Comparison of ENCODE assay signal across 9 mouse cellular contexts in the genomic region with DNA sequence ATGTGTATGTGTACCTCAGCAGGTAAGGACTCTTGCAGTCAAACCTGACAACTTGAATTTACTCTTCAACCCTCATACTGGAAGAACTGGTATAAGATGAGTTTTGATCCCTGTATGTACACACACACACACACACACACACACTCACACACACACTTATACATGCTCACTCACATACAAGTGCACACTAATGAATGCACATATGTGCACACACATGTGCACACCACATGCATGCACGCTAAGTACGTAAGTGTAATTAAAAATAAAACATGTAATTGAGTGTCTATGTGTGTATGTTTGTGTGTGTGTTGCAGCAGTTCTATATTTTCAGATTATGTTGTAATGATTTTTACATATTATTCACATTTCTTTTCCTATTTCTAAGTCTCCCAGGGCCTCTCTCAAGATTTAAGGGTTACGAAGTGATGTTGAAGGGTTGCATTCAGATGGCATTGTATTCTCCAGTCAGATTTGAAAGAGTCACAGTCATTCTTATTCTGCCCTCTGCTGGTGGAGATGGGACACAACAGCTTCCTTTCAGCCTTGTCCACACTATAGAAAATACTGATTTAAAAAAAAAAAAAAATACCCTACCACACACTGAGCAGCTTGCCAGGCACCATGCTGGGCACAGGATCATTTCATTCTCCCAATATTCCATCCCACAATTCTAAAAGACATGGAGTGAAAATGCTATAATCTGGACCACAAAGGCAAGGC.
A peak's percentile ranks its signal among the peaks of the same experiment; 100 is the strongest.
DNase-seq lines count a peak whose midpoint lies in the region; ATAC-seq and TF ChIP-seq lines count a peak whose summit lies in the region.
"Had no signal": no experiment of that assay in that cellular context is flagged by ENCODE, and none has a peak within 500 bp of the region (broad histone marks: within the 10 kb centered on the region; RNA-seq: fewer than 3 reads in every experiment).

No protein-coding gene starts in this region.

- H3K9me3 ChIP-seq in kidney, postnatal 0 days (replicated peaks; ENCODE audit: low read length): no peaks in the 10 kb centered on the region
- H3K9me3 ChIP-seq in midbrain, embryonic 15.5 days: no peaks in the 10 kb centered on the region
- H3K9me3 ChIP-seq: megakaryocyte, embryonic 14.5 days had no signal

- TF ChIP-seq CTCF in kidney, postnatal 0 days (IDR thresholded peaks at IDR 0.05; ENCODE audit: low read depth): peak; percentile 76

- no peaks in the 10 kb centered on the region for H3K4me1 ChIP-seq in kidney, postnatal 0 days (replicated peaks; ENCODE audit: insufficient read depth, low read length)
- no peaks in the 10 kb centered on the region for H3K4me1 ChIP-seq in midbrain, embryonic 15.5 days
- H3K4me1 ChIP-seq: megakaryocyte, embryonic 14.5 days had no signal

- no peak for DNase-seq in frontal cortex, postnatal 25 days (ENCODE audit: low spot score in 2 of 2)
- peak; percentile 62 to 63 for DNase-seq in right cerebral cortex, adult 2 months (ENCODE audit: low spot score in 2 of 2)
- DNase-seq in right cerebral cortex, postnatal 25 days: no peak
- peak; percentile 21 to 34 for DNase-seq in cerebellum, postnatal 36 days
- DNase-seq in kidney, postnatal 0 days (ENCODE audit: low spot score): peak; percentile 72

- ATAC-seq in frontal cortex, adult (ENCODE audit: low TSS enrichment): peak; percentile 74
- no peak for ATAC-seq in kidney, postnatal 0 days (replicated peaks; ENCODE audit: low FRiP score, low read depth)
- peak; percentile 67; the same call in 1 of the 2 replicates for ATAC-seq in midbrain, embryonic 15.5 days (replicated peaks)
- ATAC-seq in inflammation-experienced regulatory T-cells, adult 6 months: no peak

- WGBS in kidney, postnatal 0 days: 85% methylated on average over 3 of the region's 3 CpGs
- WGBS in midbrain, embryonic 15.5 days: 74% methylated on average over 3 of the region's 3 CpGs

- no peak overlapping the region for H3K9ac ChIP-seq in kidney, postnatal 0 days (ENCODE audit: low read depth, low read length)
- H3K9ac ChIP-seq in midbrain, embryonic 15.5 days: no peak overlapping the region

- no peak overlapping the region for H3K27ac ChIP-seq in kidney, postnatal 0 days
- no peak overlapping the region for H3K27ac ChIP-seq in midbrain, embryonic 15.5 days

- no peak overlapping the region for H3K4me3 ChIP-seq in kidney, postnatal 0 days (replicated peaks; ENCODE audit: low read depth, low read length)
- H3K4me3 ChIP-seq in midbrain, embryonic 15.5 days: no peak overlapping the region
- H3K4me3 ChIP-seq: megakaryocyte, embryonic 14.5 days had no signal

- H3K36me3 ChIP-seq in kidney, postnatal 0 days (ENCODE audit: insufficient read depth, low read length): no peaks in the 10 kb centered on the region
- no peaks in the 10 kb centered on the region for H3K36me3 ChIP-seq in midbrain, embryonic 15.5 days (replicated peaks)

- no peaks in the 10 kb centered on the region for H3K27me3 ChIP-seq in kidney, postnatal 0 days (ENCODE audit: insufficient read depth, low read length)
- no peaks in the 10 kb centered on the region for H3K27me3 ChIP-seq in midbrain, embryonic 15.5 days (replicated peaks)

- no peak overlapping the region for H3K4me2 ChIP-seq in kidney, postnatal 0 days (ENCODE audit: low read length)
- H3K4me2 ChIP-seq in midbrain, embryonic 15.5 days: no peak overlapping the region

Comparison
In these comparisons a context has a peak if more than half of its experiments do, and no peak if none do; other contexts are left out.
1. DNase-seq: peak in right cerebral cortex, adult 2 months (2 of 2), cerebellum, postnatal 36 days (2 of 2) and kidney, postnatal 0 days (single experiment); none in frontal cortex, postnatal 25 days (0 of 2) and right cerebral cortex, postnatal 25 days (single experiment).
2. ATAC-seq: peak in frontal cortex, adult (single experiment) and midbrain, embryonic 15.5 days (single experiment); none in kidney, postnatal 0 days (single experiment) and inflammation-experienced regulatory T-cells, adult 6 months (single experiment).